Mouse (Mus musculus): Measurements from ENCODE around the gene Zbtb24. TPM values are rescaled to one million over a fixed set of nuclear protein-coding genes. Genes with fewer than 3 reads are reported as not detected.

Gene Zbtb24
- total and polyA plus RNA-seq, 3 experiments: 13.5 to 21.0 (median 15.3) TPM

DNA sequence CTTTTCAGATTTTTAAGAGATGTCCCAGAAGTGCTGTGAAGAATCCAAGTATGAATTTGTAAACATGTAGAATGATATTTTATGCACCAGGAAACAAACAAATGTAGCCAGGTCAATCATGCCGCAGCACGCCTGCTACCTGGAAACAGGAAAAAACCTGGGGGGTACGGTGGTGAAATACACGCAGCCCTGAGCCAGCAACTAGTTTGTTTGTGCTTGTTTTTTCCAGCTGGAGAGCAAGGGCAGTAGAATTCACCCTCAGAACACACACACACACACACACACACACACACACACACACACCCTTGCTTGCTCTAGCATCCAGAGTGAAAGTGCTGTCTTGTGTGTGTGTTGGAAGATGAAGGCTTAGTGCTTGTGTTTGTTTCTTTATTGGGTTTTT, 40.9 kb downstream of the Zbtb24 start:
- no peak for DNase-seq

DNA sequence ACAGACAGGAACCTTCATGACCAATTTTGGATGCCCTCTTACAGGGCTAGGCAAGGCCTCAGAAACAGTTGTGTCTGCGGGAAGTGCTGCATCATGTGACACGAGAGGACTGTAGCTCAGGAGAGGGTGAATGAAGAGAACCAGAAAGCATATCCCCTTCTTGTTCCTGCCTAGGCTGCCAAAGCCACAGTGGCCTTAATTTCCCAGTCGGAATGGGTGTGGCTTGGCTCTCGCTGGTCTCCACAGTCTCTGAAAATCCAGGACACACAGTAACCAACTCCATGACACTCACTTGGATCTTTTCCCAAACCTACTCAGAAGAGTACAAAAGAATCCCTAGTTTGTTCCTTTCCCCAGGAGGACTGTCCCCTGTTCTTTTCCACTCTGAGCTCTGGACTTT, 50.8 kb downstream of the Zbtb24 start:
- peak; percentile 70 for DNase-seq

DNA sequence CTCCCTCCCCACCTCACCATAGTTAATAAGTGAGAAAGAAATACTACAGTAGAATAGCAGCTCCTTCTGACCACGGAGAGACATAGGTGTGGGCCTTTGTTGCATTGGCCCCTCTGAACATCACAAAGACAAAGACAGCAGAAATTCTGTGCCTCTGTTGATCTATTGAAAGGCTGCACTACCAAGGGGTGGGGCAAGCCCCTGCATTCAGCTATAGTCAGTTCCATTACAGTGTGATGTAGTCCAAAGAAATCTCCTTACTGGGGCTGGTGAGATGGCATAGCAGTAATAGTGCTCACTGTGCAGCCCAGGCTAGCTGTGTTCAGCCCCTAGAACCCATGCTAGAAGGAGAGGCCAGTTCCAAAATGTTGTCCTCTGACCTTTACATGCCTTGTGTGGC, 54.8 kb downstream of the Zbtb24 start:
- DNase-seq: no peak

DNA sequence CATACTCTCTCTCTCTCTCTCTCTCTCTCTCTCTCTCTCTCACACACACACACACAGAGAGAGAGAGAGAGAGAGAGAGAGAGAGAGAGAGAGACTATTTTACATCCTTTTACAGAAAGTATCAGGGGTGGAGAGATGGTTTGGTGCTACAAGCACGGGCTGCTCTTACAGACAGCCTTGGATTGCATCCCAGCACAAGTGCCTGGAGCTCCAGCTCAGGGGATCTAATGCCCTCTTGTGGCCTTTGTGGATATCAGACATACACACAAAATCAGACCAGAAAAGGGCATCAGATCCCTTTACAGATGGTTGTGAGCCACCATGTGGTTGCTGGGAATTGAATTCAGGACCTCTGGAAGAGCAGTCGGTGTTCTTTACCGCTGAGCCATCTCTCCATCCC, 55.3 kb downstream of the Zbtb24 start:
- peak; percentile 79 for DNase-seq

DNA sequence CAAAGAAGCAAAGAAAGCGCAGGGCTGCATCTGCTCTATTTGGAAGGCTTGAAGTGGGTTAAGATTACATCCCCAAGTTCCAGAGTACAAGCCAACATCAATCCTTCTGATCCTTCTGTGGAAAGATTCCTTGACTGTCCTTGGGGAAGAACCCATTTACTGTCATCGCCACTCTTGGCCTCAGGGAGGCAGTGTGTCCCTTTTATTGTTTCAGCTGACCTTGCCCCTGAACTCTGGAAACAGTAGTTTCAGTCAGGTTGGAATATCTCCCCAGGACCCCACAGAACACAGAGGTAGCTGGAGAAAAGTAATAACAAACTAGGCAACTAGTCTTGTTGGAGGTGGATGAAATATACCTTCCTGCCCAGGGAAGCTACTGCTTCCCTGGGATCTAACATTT, 59.0 kb downstream of the Zbtb24 start:
- DNase-seq: peak; percentile 37

DNA sequence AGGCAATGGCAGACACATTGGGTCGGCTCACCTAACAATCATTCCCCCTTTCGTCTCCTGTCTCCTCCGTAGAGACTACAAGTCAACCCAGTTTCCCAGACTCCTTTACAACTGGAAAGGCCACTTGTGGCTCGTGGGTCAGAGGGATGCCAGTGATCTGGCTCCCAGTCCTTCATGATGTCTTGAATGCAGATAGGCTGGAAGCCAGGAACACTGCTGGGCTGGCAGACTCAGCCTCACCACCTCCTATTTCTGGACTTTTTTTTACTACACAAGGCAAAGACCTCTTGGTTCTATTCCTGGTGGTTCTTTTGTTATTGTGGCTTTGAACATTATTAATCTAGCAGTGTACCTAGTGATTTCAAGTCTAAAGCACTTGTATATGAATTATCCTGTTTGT, 64.1 kb downstream of the Zbtb24 start:
- no peak for DNase-seq

DNA sequence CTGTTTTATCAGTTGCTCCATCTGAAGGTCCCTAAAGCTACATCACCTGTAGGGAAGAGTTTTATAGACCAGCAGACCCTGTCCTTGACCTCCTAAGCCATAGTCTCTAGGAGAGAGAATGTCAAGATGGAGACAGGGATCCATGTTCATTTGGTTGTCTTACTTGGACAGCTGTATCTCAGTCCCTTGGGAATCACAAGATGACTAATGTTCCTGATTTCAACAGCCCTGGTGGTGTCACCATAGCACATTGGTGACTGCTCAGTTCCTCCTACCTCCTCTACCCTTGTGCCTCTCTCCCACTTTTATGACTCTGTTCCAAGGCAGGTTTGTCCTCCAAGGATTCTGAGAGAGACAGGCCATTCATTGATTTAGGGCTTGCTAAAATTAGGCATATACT, 64.7 kb downstream of the Zbtb24 start:
- peak; percentile 44 for DNase-seq

Other genes starting within 250 kb of the Zbtb24 start
- gene Fig4, start 147.1 kb upstream of the Zbtb24 start, total RNA-seq (2021): 10 to 100 TPM; 18.7 to 19.7 TPM
- 6.3 and 6.4 TPM in 2 replicates for gene Fig4, start 147.1 kb upstream of the Zbtb24 start, polyA plus RNA-seq (2012; rRNA removed)
- not detected for gene Ak9, start 146.4 kb upstream of the Zbtb24 start, total RNA-seq (2021)
- not detected in 2 replicates for gene Ak9, start 146.4 kb upstream of the Zbtb24 start, polyA plus RNA-seq (2012; rRNA removed)
- 10 to 100 TPM in 1 of 2 experiments, 1 to 10 TPM in 1; 6.2 to 11.1 TPM for gene Mical1, start 25.9 kb downstream of the Zbtb24 start, total RNA-seq (2021)
- gene Mical1, start 25.9 kb downstream of the Zbtb24 start, polyA plus RNA-seq (2012; rRNA removed): 10.4 and 13.3 TPM in 2 replicates
- 10 to 100 TPM; 20.2 to 29.4 TPM for gene Smpd2, start 40.0 kb downstream of the Zbtb24 start, total RNA-seq (2021)
- 49.1 and 66.3 TPM in 2 replicates for gene Smpd2, start 40.0 kb downstream of the Zbtb24 start, polyA plus RNA-seq (2012; rRNA removed)
- under 1 TPM; 0.46 to 0.73 TPM for gene Ppil6, start 40.1 kb downstream of the Zbtb24 start, total RNA-seq (2021)
- 0.55 and 0.62 TPM in 2 replicates for gene Ppil6, start 40.1 kb downstream of the Zbtb24 start, polyA plus RNA-seq (2012; rRNA removed)
- gene Cd164, start 69.0 kb downstream of the Zbtb24 start, total RNA-seq (2021): 100 to 1,000 TPM; 205 to 282 TPM
- 124 and 127 TPM in 2 replicates for gene Cd164, start 69.0 kb downstream of the Zbtb24 start, polyA plus RNA-seq (2012; rRNA removed)